Mouse (Mus musculus): Measurements from ENCODE around the gene Prkar2b. TPM values are rescaled to one million over a fixed set of nuclear protein-coding genes. Genes with fewer than 3 reads are reported as not detected.

The Prkar2b gene
- polyA plus RNA-seq, 1 experiment, result 8.9 TPM

DNA sequence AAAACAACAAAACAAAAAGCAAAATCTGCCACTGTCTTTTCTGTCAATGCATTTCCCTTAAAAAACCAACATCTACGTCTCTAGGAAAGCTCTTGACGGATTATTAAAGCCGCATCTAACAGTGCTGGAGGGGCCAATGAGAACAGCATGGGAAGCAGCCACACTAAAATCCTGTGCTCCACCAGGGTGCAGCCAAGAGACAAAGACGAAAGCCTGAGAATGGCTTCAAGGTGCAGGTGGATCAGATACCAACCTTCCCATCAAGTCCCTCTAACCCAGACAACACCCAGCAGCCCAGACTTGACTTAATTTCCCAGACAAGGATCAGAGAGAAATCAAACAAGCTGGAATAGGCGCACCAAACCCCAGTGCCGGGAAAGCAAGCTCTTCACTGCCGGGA lies 84.6 kb downstream of the Prkar2b start:
- no peaks in the 10 kb centered on the region for H3K27me3 ChIP-seq (ENCODE audit: control insufficient read depth, insufficient read depth, low read length, poor library complexity, severe bottlenecking)
- H3K9me3 ChIP-seq (replicated peaks; ENCODE audit: control insufficient read depth, insufficient read depth, low read length, poor library complexity, severe bottlenecking), result no peaks in the 10 kb centered on the region
- H3K4me3 ChIP-seq (ENCODE audit: low read depth, low read length), result no peak overlapping the region
- H3K27ac ChIP-seq (ENCODE audit: insufficient read depth, low read length), result no peak overlapping the region
- H3K9ac ChIP-seq (ENCODE audit: low read depth, poor library complexity, severe bottlenecking), result no peak overlapping the region
- no peaks in the 10 kb centered on the region for H3K4me1 ChIP-seq (ENCODE audit: control insufficient read depth, insufficient read depth, low read length)
- TF ChIP-seq POLR2A (IDR thresholded peaks at IDR 0.05; ENCODE audit: insufficient read depth, low read length) (no peak), CTCF (IDR thresholded peaks at IDR 0.05; ENCODE audit: low read depth, low read length) (peak; percentile 53)
- H3K36me3 ChIP-seq (ENCODE audit: control insufficient read depth, insufficient read depth, low read length, poor library complexity, severe bottlenecking), result no peaks in the 10 kb centered on the region

DNA sequence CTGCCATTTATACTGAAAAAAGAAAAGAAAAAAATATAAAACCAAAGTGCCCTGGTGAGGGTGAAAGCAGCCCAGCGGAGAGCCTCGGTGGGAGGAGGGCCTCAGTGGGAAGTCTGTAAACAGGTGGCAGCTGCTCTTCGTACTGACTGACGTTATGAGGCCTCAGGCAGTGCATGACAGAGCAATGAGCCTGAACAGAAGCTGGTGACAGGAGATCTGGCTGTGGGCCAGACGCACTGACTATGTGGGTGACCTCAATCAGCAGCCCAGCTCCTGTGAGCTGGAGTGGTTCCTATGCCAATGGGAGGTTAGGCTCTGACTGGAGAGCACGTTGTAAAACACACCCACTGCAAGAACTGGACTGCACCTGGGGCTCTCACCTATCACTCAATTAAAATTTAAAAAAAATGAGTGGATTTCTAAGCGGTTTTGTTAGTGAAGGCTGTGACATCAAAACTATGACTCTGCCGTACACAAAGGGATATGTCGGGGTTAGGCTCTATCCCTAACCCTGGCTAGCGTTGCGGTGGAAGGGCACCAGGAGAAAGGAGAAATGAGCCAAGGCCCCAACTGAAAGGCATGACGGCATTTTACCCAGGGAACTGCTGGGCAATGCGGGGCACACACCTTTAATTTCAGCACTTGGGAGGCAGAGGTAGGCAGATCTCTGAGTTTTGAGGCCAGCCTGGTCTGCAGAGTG lies 87.5 kb downstream of the Prkar2b start:
- Histone ChIP-seq H3K27me3 (ENCODE audit: control insufficient read depth, insufficient read depth, low read length, poor library complexity, severe bottlenecking) (no peaks in the 10 kb centered on the region), H3K9me3 (replicated peaks; ENCODE audit: control insufficient read depth, insufficient read depth, low read length, poor library complexity, severe bottlenecking) (no peaks in the 10 kb centered on the region)

DNA sequence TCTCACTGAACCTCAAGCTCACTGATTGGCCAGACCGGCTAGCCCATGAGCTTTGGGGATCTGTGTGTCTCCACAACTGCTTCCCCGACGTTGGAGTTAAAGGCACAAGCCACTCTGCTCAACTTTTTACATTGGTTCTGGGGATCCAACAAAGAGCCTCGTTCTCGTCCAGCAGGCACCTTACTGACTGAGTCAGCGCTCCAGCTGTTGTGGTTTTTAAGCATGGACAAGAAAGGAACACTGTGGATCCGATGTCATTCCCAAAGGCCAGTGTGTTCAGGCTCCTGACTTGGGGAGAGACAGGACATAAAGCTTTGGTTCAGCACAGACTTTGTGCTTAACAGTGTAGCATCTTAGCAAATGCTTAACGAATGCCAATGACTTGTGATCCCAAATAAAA lies 89.5 kb downstream of the Prkar2b start:
- no peaks in the 10 kb centered on the region for H3K27me3 ChIP-seq (ENCODE audit: control insufficient read depth, insufficient read depth, low read length, poor library complexity, severe bottlenecking)
- H3K9me3 ChIP-seq (replicated peaks; ENCODE audit: control insufficient read depth, insufficient read depth, low read length, poor library complexity, severe bottlenecking), result no peaks in the 10 kb centered on the region
- H3K4me1 ChIP-seq (ENCODE audit: control insufficient read depth, insufficient read depth, low read length), result no peaks in the 10 kb centered on the region
- H3K27ac ChIP-seq (ENCODE audit: insufficient read depth, low read length), result no peak overlapping the region
- no peaks in the 10 kb centered on the region for H3K36me3 ChIP-seq (ENCODE audit: control insufficient read depth, insufficient read depth, low read length, poor library complexity, severe bottlenecking)
- no peak overlapping the region for H3K9ac ChIP-seq (ENCODE audit: low read depth, poor library complexity, severe bottlenecking)
- TF ChIP-seq POLR2A (IDR thresholded peaks at IDR 0.05; ENCODE audit: insufficient read depth, low read length), result no peak
- no peak for TF ChIP-seq EP300 (IDR thresholded peaks at IDR 0.05; ENCODE audit: insufficient read depth, low read depth, low read length)
- TF ChIP-seq CTCF (IDR thresholded peaks at IDR 0.05; ENCODE audit: low read depth, low read length), result no peak
- no peak overlapping the region for H3K4me3 ChIP-seq (ENCODE audit: low read depth, low read length)

More for the DNA sequence above, 87.5 kb downstream of the Prkar2b start:
- no peak overlapping the region for H3K4me3 ChIP-seq (ENCODE audit: low read depth, low read length)
- no peak for TF ChIP-seq EP300 (IDR thresholded peaks at IDR 0.05; ENCODE audit: insufficient read depth, low read depth, low read length)
- TF ChIP-seq CTCF (IDR thresholded peaks at IDR 0.05; ENCODE audit: low read depth, low read length), result no peak
- no peak for TF ChIP-seq POLR2A (IDR thresholded peaks at IDR 0.05; ENCODE audit: insufficient read depth, low read length)
- no peaks in the 10 kb centered on the region for H3K4me1 ChIP-seq (ENCODE audit: control insufficient read depth, insufficient read depth, low read length)
- H3K27ac ChIP-seq (ENCODE audit: insufficient read depth, low read length), result no peak overlapping the region
- H3K36me3 ChIP-seq (ENCODE audit: control insufficient read depth, insufficient read depth, low read length, poor library complexity, severe bottlenecking), result no peaks in the 10 kb centered on the region
- no peak overlapping the region for H3K9ac ChIP-seq (ENCODE audit: low read depth, poor library complexity, severe bottlenecking)

DNA sequence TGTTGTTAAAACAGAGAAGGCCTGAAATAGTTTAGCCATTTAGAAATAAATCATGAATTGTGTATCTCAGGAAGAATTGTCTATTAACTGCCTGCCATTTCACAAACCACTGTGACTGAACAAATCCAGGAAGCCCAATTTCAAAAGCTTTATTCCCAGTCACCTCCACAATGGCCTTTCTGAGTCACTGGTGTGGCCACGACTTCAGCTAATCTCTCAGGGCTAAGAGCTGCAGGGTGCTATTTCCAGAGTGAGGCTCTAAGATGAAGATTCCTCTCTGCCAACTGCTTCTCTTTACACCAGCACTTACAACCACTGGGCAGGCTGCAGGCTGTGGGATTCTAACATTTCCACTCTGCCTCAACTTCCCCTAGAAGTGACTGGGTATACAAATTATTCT lies 92.0 kb downstream of the Prkar2b start:
- Histone ChIP-seq H3K36me3 (ENCODE audit: control insufficient read depth, insufficient read depth, low read length, poor library complexity, severe bottlenecking) (no peaks in the 10 kb centered on the region), H3K9me3 (replicated peaks; ENCODE audit: control insufficient read depth, insufficient read depth, low read length, poor library complexity, severe bottlenecking) (no peaks in the 10 kb centered on the region), H3K4me3 (ENCODE audit: low read depth, low read length) (no peak overlapping the region), H3K4me1 (ENCODE audit: control insufficient read depth, insufficient read depth, low read length) (no peaks in the 10 kb centered on the region), H3K27me3 (ENCODE audit: control insufficient read depth, insufficient read depth, low read length, poor library complexity, severe bottlenecking) (no peaks in the 10 kb centered on the region), H3K9ac (ENCODE audit: low read depth, poor library complexity, severe bottlenecking) (no peak overlapping the region), H3K27ac (ENCODE audit: insufficient read depth, low read length) (no peak overlapping the region)
- TF ChIP-seq EP300 (IDR thresholded peaks at IDR 0.05; ENCODE audit: insufficient read depth, low read depth, low read length), result no peak
- no peak for TF ChIP-seq POLR2A (IDR thresholded peaks at IDR 0.05; ENCODE audit: insufficient read depth, low read length)
- TF ChIP-seq CTCF (IDR thresholded peaks at IDR 0.05; ENCODE audit: low read depth, low read length), result no peak

DNA sequence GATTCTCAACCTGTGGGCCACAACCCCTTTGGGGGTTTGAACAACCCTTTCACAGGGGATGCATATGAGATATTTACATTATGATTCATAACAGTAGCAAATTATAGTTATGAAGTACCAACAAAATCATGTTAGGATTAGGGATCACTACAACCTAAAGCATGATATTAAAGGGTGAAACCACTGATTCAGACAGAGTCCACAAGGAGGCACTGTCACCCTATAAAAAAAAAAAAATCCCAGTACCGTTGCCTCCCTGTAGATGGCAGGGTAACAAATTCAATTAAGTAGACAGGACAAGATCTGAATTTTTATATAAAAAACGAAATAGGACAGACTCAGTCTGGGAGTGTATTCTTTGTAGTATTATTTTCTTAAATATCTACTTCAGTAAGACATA lies 93.6 kb downstream of the Prkar2b start:
- Histone ChIP-seq H3K4me3 (ENCODE audit: low read depth, low read length) (no peak overlapping the region), H3K9ac (ENCODE audit: low read depth, poor library complexity, severe bottlenecking) (no peak overlapping the region), H3K9me3 (replicated peaks; ENCODE audit: control insufficient read depth, insufficient read depth, low read length, poor library complexity, severe bottlenecking) (no peaks in the 10 kb centered on the region), H3K27ac (ENCODE audit: insufficient read depth, low read length) (no peak overlapping the region), H3K27me3 (ENCODE audit: control insufficient read depth, insufficient read depth, low read length, poor library complexity, severe bottlenecking) (no peaks in the 10 kb centered on the region), H3K4me1 (ENCODE audit: control insufficient read depth, insufficient read depth, low read length) (no peaks in the 10 kb centered on the region), H3K36me3 (ENCODE audit: control insufficient read depth, insufficient read depth, low read length, poor library complexity, severe bottlenecking) (no peaks in the 10 kb centered on the region)
- TF ChIP-seq POLR2A (IDR thresholded peaks at IDR 0.05; ENCODE audit: insufficient read depth, low read length) (no peak), EP300 (IDR thresholded peaks at IDR 0.05; ENCODE audit: insufficient read depth, low read depth, low read length) (no peak), CTCF (IDR thresholded peaks at IDR 0.05; ENCODE audit: low read depth, low read length) (no peak)

DNA sequence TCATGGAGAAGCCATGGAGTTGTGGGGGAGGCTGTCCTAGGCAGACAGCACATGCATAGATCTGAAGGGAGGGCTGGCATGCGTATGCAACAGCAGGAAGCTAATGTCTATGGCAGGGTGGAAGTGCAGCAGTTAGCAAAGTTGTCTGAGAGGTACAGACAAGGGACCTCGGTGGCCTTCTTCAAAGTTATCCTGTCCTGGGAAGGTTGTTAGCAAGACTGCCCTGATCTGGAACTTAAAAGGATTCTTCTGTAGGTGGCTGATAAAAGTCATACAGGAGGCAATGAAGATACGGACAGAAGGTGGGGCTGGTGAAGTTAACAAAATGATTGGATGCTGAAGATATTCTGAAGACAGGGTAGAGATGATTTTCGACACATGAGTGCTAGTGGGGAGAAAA lies 94.7 kb downstream of the Prkar2b start:
- Histone ChIP-seq H3K27ac (ENCODE audit: insufficient read depth, low read length) (no peak overlapping the region), H3K27me3 (ENCODE audit: control insufficient read depth, insufficient read depth, low read length, poor library complexity, severe bottlenecking) (no peaks in the 10 kb centered on the region), H3K4me1 (ENCODE audit: control insufficient read depth, insufficient read depth, low read length) (no peaks in the 10 kb centered on the region), H3K36me3 (ENCODE audit: control insufficient read depth, insufficient read depth, low read length, poor library complexity, severe bottlenecking) (no peaks in the 10 kb centered on the region), H3K9ac (ENCODE audit: low read depth, poor library complexity, severe bottlenecking) (no peak overlapping the region), H3K4me3 (ENCODE audit: low read depth, low read length) (no peak overlapping the region), H3K9me3 (replicated peaks; ENCODE audit: control insufficient read depth, insufficient read depth, low read length, poor library complexity, severe bottlenecking) (no peaks in the 10 kb centered on the region)
- TF ChIP-seq POLR2A (IDR thresholded peaks at IDR 0.05; ENCODE audit: insufficient read depth, low read length), result no peak
- no peak for TF ChIP-seq EP300 (IDR thresholded peaks at IDR 0.05; ENCODE audit: insufficient read depth, low read depth, low read length)
- no peak for TF ChIP-seq CTCF (IDR thresholded peaks at IDR 0.05; ENCODE audit: low read depth, low read length)

All from ES-Bruce4 (cell line).